Mouse (Mus musculus): Measurements from ENCODE around the gene Aatk. TPM values are rescaled to one million over a fixed set of nuclear protein-coding genes. Genes with fewer than 3 reads are reported as not detected.
A peak's percentile ranks its signal among the peaks of the same experiment; 100 is the strongest.

The Aatk gene
- polyA plus RNA-seq, 1 experiment from 2014 or later = 1.9 TPM

GRCm38 (mm10) chr11:120060634-120061033 lies 13.7 kb upstream of the Aatk start:
- Histone ChIP-seq H3K27ac (ENCODE audit: low read depth, low read length) (no peak overlapping the region), H3K36me3 (ENCODE audit: control insufficient read depth, insufficient read depth, low read length) (peaks cover 11% of the 10 kb centered on the region; the same call in 1 of the 2 replicates), H3K9me3 (ENCODE audit: control insufficient read depth, low read length) (no peaks in the 10 kb centered on the region), H3K4me3 (ENCODE audit: low read length) (no peak overlapping the region), H3K27me3 (ENCODE audit: control insufficient read depth, insufficient read depth, low read length) (no peaks in the 10 kb centered on the region), H3K4me1 (ENCODE audit: control insufficient read depth, insufficient read depth, low read length) (no peaks in the 10 kb centered on the region), H3K9ac (ENCODE audit: low read depth, low read length) (no peak overlapping the region), H3K4me2 (replicated peaks; ENCODE audit: low read depth, low read length) (no peak overlapping the region)
- 73% methylated on average over 8 of the region's 8 CpGs for WGBS
- no peak for ATAC-seq (ENCODE audit: low FRiP score, low TSS enrichment)

GRCm38 (mm10) chr11:120055953-120056732 lies 9.2 kb upstream of the Aatk start:
- ATAC-seq (ENCODE audit: low FRiP score, low TSS enrichment) = no peak
- Histone ChIP-seq H3K4me2 (replicated peaks; ENCODE audit: low read depth, low read length) (no peak overlapping the region), H3K27me3 (ENCODE audit: control insufficient read depth, insufficient read depth, low read length) (no peaks in the 10 kb centered on the region), H3K4me1 (ENCODE audit: control insufficient read depth, insufficient read depth, low read length) (no peaks in the 10 kb centered on the region), H3K4me3 (ENCODE audit: low read length) (no peak overlapping the region), H3K9ac (ENCODE audit: low read depth, low read length) (no peak overlapping the region), H3K9me3 (ENCODE audit: control insufficient read depth, low read length) (no peaks in the 10 kb centered on the region), H3K27ac (ENCODE audit: low read depth, low read length) (no peak overlapping the region), H3K36me3 (ENCODE audit: control insufficient read depth, insufficient read depth, low read length) (no peaks in the 10 kb centered on the region)
- 84% methylated on average over 12 of the region's 12 CpGs for WGBS

GRCm38 (mm10) chr11:120053846-120054245 lies 6.9 kb upstream of the Aatk start:
- no peak overlapping the region for H3K4me2 ChIP-seq (replicated peaks; ENCODE audit: low read depth, low read length)
- no peaks in the 10 kb centered on the region for H3K9me3 ChIP-seq (ENCODE audit: control insufficient read depth, low read length)
- no peak overlapping the region for H3K4me3 ChIP-seq (ENCODE audit: low read length)
- no peak for ATAC-seq (ENCODE audit: low FRiP score, low TSS enrichment)
- no peak overlapping the region for H3K9ac ChIP-seq (ENCODE audit: low read depth, low read length)
- no peaks in the 10 kb centered on the region for H3K4me1 ChIP-seq (ENCODE audit: control insufficient read depth, insufficient read depth, low read length)
- no peak overlapping the region for H3K27ac ChIP-seq (ENCODE audit: low read depth, low read length)
- WGBS = 83% methylated on average over 4 of the region's 4 CpGs
- no peaks in the 10 kb centered on the region for H3K36me3 ChIP-seq (ENCODE audit: control insufficient read depth, insufficient read depth, low read length)
- peaks cover 4% of the 10 kb centered on the region; the same call in 1 of the 2 replicates for H3K27me3 ChIP-seq (ENCODE audit: control insufficient read depth, insufficient read depth, low read length)

- H3K36me3 ChIP-seq (ENCODE audit: control insufficient read depth, insufficient read depth, low read length) = no peaks in the 10 kb centered on the region
- H3K4me1 ChIP-seq (ENCODE audit: control insufficient read depth, insufficient read depth, low read length) = peaks cover 9% of the 10 kb centered on the region; the same call in 1 of the 2 replicates
- no peak overlapping the region for H3K9ac ChIP-seq (ENCODE audit: low read depth, low read length)
- peaks cover 19% of the 10 kb centered on the region for H3K27me3 ChIP-seq (ENCODE audit: control insufficient read depth, insufficient read depth, low read length)
- no peak overlapping the region for H3K4me2 ChIP-seq (replicated peaks; ENCODE audit: low read depth, low read length)
- 70% methylated on average over 9 of the region's 9 CpGs for WGBS
- H3K27ac ChIP-seq (ENCODE audit: low read depth, low read length) = no peak overlapping the region
- H3K9me3 ChIP-seq (ENCODE audit: control insufficient read depth, low read length) = no peaks in the 10 kb centered on the region
- no peak for ATAC-seq (ENCODE audit: low FRiP score, low TSS enrichment)
- H3K4me3 ChIP-seq (ENCODE audit: low read length) = no peak overlapping the region
Observed at GRCm38 (mm10) chr11:120052274-120052673, 5.3 kb upstream of the Aatk start.

- Histone ChIP-seq H3K4me2 (replicated peaks; ENCODE audit: low read depth, low read length) (no peak overlapping the region), H3K9me3 (ENCODE audit: control insufficient read depth, low read length) (no peaks in the 10 kb centered on the region), H3K4me3 (ENCODE audit: low read length) (no peak overlapping the region), H3K4me1 (ENCODE audit: control insufficient read depth, insufficient read depth, low read length) (peaks cover 14% of the 10 kb centered on the region), H3K9ac (ENCODE audit: low read depth, low read length) (no peak overlapping the region), H3K27ac (ENCODE audit: low read depth, low read length) (no peak overlapping the region), H3K27me3 (ENCODE audit: control insufficient read depth, insufficient read depth, low read length) (peaks cover 24% of the 10 kb centered on the region), H3K36me3 (ENCODE audit: control insufficient read depth, insufficient read depth, low read length) (no peaks in the 10 kb centered on the region)
- 0 out of 2 replicates have a peak, but pooled peaks have one; percentile 28 for ATAC-seq (ENCODE audit: low FRiP score, low TSS enrichment)
- WGBS = 45% methylated on average over 14 of the region's 14 CpGs
Observed at GRCm38 (mm10) chr11:120051124-120051811, 4.3 kb upstream of the Aatk start.

- no peak overlapping the region for H3K4me3 ChIP-seq (ENCODE audit: low read length)
- peaks cover 19% of the 10 kb centered on the region for H3K4me1 ChIP-seq (ENCODE audit: control insufficient read depth, insufficient read depth, low read length)
- no peak overlapping the region for H3K9ac ChIP-seq (ENCODE audit: low read depth, low read length)
- H3K9me3 ChIP-seq (ENCODE audit: control insufficient read depth, low read length) = no peaks in the 10 kb centered on the region
- H3K27ac ChIP-seq (ENCODE audit: low read depth, low read length) = no peak overlapping the region
- 84% methylated on average over 8 of the region's 8 CpGs for WGBS
- no peak for ATAC-seq (ENCODE audit: low FRiP score, low TSS enrichment)
- peaks cover 25% of the 10 kb centered on the region for H3K27me3 ChIP-seq (ENCODE audit: control insufficient read depth, insufficient read depth, low read length)
- H3K36me3 ChIP-seq (ENCODE audit: control insufficient read depth, insufficient read depth, low read length) = no peaks in the 10 kb centered on the region
- no peak overlapping the region for H3K4me2 ChIP-seq (replicated peaks; ENCODE audit: low read depth, low read length)
Observed at GRCm38 (mm10) chr11:120049067-120049466, 2.1 kb upstream of the Aatk start.

- Histone ChIP-seq H3K4me2 (replicated peaks; ENCODE audit: low read depth, low read length) (peak overlapping the region; percentile 95), H3K9me3 (ENCODE audit: control insufficient read depth, low read length) (no peaks in the 10 kb centered on the region), H3K27ac (ENCODE audit: low read depth, low read length) (no peak overlapping the region), H3K4me1 (ENCODE audit: control insufficient read depth, insufficient read depth, low read length) (peaks cover 19% of the 10 kb centered on the region), H3K36me3 (ENCODE audit: control insufficient read depth, insufficient read depth, low read length) (no peaks in the 10 kb centered on the region), H3K9ac (ENCODE audit: low read depth, low read length) (peak overlapping the region; percentile 23; the same call in 1 of the 2 replicates), H3K27me3 (ENCODE audit: control insufficient read depth, insufficient read depth, low read length) (peaks cover 25% of the 10 kb centered on the region), H3K4me3 (ENCODE audit: low read length) (peak overlapping the region; percentile 15; the same call in 1 of the 2 replicates)
- ATAC-seq (ENCODE audit: low FRiP score, low TSS enrichment) = no peak
- WGBS = 4% methylated on average over 23 of the region's 23 CpGs
Observed at GRCm38 (mm10) chr11:120048252-120048556, 1.2 kb upstream of the Aatk start.

- peaks cover 19% of the 10 kb centered on the region for H3K4me1 ChIP-seq (ENCODE audit: control insufficient read depth, insufficient read depth, low read length)
- peak overlapping the region; percentile 60; the same call in 1 of the 2 replicates for H3K9ac ChIP-seq (ENCODE audit: low read depth, low read length)
- H3K4me2 ChIP-seq (replicated peaks; ENCODE audit: low read depth, low read length) = peak overlapping the region; percentile 95
- H3K27me3 ChIP-seq (ENCODE audit: control insufficient read depth, insufficient read depth, low read length) = peaks cover 25% of the 10 kb centered on the region
- WGBS = 11% methylated on average over 23 of the region's 23 CpGs
- H3K27ac ChIP-seq (ENCODE audit: low read depth, low read length) = no peak overlapping the region
- H3K9me3 ChIP-seq (ENCODE audit: control insufficient read depth, low read length) = no peaks in the 10 kb centered on the region
- peak overlapping the region; percentile 58 for H3K4me3 ChIP-seq (ENCODE audit: low read length)
- no peaks in the 10 kb centered on the region for H3K36me3 ChIP-seq (ENCODE audit: control insufficient read depth, insufficient read depth, low read length)
- ATAC-seq (ENCODE audit: low FRiP score, low TSS enrichment) = 0 out of 2 replicates have a peak, but pooled peaks have one; percentile 26
Observed at GRCm38 (mm10) chr11:120047531-120048251, 724 bp upstream of the Aatk start.
